Mouse (Mus musculus) urinary bladder, postnatal 14 days (tissue): ENCODE results near the gene Tbc1d5.

Source experiments
- DNase-seq: peaks from one replicate; pipeline ENCODE4 v3.0.0; 2021; ENCODE audit warnings: low spot score

Gene Tbc1d5

DNA sequence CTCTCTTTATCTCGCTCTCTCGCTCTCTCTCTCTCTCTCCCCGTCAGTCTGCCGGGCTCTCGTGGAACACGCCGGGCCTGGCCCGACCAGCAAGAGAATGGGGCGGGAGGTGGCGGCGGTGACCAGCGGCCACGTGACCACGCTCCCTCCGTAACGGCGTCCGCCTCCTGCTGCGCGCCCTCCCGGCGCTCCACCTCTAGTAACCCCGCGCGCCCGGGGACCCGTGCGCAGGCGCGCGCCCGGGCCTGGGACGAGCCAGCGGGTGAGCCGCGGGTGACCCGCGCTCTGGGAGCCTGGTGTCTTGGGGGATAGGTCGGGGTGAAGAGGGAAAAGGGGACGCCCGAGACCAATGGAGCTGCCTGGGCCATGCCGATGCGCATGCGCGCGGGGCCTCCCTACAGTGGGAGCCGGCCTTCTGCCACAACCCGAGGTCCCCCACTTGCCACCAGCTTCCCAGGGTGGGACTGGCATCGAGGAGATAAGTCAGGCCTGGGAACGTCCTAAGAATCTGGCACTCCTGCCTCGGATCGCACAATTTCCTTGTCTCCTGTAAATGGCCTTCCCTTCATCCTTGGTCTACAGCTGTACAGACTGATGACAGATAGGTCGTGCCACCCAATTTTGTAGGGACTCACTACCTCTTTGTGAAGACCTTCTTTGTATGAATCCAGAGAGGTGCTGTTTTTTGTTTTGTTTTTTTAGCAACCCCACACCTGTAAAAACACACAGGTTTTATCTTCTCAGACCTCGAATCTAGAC, at the start of gene Tbc1d5:
Gene Tbc1d5 (minus strand): TSS at position 158 of the 759 bp plus-strand sequence.
- DNase-seq: peak; percentile 94

DNA sequence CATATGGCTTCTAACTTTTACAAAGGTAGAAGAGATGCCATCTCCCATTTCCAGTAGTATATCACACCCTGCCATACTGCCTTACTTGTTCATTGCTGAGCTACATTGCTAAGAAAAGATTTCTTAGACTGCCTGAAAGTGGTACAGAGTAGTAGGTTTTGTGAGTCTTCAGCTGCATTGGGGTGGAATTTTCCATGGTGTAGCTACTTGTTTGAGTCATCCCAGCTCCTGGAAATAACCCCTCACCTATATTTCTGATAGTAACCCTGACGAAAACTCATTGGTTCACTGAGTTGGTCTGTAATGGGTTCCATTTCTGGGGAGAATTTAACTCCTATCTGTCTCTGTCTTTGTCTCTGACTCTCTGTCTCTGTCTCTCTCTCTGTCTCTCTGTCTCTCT, 46.9 kb upstream of the Tbc1d5 start:
- no peak for DNase-seq

DNA sequence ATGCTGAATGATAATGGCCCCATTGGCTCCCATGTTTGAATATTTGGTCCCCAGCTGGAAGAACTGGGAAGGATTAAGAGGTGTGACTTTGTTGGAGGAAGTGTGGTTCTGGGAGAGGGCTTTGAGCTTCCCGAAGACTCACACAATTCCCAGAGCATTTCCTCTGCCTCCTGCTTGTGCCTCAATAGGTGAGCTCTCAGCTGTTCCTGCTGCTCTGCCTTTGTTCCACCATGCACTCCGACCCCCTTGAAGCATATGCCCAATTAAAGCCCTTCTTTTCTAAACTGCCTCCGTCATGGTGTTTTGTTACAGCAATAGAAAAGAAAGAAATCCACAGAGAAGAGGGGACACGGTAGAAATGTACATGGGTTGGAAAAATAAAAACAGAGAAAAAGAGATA, 44.0 kb upstream of the Tbc1d5 start:
- no peak for DNase-seq

DNA sequence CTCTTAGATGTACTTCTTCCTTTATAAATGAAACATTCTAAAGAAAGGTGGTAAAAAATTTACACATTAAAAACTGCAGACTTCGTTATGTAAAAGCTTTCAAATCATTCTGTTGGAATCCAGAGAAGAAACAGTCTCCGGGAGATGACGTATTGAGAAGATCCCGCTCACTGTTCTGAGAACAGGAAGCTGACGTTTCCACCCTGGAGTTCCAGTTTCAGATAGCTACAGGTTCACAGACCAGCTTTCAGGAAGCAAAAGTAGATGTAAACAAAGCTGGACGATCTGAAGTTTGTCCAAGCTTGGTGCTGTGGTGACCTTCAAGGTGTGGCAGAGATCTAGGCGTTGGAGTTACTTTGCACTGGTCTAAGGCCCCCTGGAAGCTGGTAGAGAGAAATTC, 41.9 kb upstream of the Tbc1d5 start:
- DNase-seq: peak; percentile 3

DNA sequence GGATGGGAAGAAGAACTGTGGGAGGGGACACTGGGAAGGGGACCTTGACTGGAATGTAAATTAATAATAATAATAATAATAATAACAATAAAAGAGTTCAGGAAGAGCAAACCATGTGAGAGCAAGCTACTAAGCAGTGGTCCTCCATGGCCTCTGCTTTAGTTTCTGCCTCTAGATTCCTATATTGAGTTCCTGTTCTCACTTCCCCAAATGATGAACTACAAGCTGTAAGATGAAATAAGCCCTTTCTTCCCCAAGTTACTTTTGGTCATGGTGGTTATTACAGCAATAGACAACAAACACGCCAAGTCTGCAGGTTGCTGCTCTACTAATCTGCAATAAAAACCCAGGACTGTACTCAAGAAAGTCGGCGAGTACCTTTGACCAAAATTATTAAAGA, 40.7 kb upstream of the Tbc1d5 start:
- DNase-seq: no peak

DNA sequence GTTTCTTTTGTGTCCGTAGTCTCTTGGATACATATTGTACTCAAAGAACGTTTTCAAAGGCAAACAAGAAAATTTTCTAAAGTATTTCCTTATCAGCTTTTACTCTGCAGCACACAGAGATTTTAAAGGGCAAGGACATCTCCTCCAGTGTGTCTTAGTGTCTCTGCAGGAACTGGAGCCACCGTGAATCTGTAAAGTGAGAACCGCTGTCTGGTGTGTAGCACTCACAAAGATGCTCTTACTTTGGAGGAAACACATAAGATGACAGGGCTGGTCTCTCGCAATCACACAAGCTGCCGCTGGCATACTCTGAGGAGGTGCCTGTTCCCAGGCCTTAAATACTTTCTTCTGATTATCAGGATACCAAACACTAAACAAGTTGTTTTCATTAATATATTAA, 37.3 kb upstream of the Tbc1d5 start:
- DNase-seq: no peak

DNA sequence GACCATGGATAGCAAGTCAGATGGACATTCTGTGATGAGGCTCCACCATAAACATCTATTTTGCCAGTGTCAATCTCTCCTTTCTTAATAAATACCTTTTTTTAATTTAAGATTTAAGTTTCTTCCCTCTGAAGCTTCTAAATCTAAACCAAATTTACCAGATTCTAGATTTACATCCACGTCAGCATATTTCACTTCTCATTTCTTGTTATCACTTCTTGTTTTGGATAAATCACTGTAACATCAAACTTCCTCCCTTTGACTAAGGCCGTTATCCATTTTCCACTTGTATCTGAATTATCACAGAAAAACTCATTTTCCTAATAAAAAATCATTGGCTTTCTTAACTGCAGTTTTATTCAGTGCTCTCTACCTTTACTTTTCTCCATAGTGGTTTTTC, 30.4 kb upstream of the Tbc1d5 start:
- no peak for DNase-seq

DNA sequence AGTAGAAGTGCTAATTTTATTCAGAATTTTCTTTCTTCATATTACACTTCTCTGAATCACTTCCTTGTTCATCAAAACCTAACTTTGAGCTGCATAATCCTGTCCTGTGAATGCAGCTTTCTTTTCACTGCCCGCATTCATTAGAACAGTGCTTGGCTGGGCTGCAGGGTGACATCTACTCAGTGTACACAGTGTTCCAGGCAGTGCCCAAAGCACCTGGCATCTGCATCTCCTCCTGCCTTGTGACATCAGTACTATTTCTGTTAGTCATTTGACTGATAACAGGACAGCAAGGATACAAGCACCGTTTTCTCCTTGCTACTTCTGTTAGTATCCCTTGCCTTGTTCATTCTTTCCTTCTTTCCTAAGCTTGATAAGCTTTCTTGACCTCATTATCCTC, 25.5 kb upstream of the Tbc1d5 start:
- no peak for DNase-seq

DNA sequence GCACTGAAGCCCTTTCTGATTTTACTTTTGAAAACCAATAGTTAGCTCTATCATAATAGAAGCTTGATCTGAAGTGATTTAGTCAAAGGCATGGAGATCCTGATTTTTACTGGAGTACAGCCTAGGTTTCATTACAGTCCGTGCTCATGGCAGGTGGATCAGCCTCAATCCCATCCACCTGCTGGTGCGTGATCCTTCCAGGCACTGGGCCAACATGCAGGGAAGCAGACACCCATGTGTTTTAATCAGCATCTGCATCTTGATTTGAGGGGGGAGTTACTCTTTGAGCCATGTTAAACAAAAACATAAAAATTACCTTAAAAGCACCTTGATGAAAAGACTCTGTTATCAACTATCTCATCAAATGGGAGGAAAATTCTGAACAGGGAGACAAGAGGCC, 16.4 kb upstream of the Tbc1d5 start:
- no peak for DNase-seq

DNA sequence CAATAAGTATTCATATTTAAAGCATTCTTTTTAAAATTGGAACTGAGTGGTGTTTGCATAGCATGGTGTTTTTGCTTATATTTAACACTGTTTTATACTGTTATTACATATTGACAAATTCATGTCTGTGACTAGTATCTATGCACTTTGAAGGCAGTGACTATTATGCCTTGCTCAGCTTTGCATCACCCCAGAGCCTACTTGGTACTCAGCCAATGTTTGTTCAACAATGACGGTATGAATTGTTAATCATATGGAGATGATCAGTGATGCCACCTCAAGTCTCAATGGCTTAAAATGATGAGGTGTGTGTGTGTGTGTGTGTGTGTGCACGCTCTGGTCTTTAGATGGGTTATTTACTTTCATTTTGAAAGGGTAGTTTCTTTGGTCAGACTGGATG, 15.6 kb upstream of the Tbc1d5 start:
- DNase-seq: no peak

DNA sequence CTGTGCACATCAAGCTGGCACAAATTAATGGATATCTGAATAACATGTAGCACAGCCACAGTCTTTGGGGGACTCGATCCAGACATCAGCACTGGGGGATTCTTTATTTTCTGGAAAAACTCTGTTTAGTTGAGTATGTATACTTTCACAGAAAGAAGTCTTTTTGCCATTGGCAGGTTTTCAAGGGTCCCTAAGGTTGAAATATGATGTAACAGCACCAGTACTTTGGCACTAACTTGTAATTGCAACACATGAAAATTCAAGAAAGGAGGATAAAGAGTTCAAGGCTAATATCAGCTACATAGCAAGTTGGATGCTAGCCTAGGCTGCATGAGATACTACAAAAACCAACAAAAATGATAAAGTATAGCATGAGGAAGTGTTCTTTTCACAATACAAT, 12.2 kb upstream of the Tbc1d5 start:
- no peak for DNase-seq

DNA sequence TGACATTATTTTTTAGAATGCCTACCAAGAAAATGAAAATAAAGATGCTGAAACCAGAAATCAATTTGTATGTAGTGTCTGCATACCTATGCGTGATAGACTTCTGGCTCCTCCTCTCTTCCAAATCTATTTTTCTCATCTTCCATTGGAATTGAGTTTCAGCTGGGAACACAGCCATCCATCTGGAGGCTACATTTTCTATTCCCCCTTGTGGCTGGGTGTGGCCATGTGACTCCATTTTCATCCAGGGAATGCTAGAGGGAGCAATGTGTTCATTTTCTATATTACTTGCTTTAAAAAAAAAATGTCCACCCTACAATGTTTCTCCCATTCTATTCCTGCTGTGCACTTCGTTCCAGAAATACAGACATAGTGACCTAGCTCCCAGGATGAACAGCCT, 3.6 kb upstream of the Tbc1d5 start:
- DNase-seq: no peak

DNA sequence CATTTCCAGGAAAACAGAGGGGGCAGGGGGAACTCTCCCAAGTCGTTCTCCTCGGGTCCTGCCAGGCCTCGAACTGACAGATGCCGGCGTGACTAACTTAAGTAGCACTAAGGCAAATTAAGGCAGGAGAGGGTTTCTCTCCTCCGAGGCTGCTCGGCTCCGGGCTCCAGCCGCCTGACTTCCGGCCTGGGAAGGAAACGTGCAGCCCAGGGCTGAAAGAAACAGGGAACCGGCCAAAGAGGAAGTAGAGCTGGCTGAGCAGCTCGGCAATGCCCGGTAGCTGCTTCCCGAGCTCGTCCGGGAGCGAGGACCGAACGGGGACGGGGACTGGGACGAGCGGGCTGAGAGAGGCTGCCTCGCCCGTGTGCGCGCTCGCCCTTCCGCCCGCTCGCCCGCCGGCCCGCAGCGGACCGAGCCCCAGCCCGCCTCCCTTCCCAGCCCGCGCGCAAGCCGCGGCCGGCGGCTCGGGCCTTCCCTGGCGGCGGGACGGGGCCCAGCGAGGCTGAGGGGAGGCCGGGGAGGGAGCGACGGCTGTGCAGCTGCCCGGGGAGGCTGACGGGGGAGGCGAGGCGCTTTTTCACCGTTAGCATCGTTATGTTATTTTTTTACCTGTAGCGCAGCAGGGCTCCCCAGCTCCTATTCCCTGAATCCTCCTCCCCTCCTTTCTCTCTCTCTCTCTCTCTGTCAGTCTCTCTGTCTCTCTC, 509 bp downstream of the Tbc1d5 start:
- peak; percentile 71 for DNase-seq

DNA sequence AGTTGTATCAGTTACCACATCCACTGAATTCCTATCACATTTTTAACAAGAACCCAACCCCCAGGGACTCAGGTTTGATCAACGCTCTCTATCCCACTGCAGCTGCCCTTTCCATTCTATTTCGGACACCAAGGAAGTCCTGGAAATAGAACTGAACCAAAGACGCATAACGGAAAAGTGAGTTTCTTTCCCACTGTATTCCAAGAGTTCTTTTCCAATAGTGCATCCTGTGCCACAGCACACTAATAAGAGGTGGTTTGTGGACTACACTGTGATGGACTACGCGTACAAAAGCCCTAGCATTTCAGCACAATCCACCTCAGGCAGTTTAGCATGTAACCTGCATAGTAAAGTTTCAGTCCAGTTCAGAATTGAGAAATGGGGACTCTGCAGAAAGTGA, 1.2 kb downstream of the Tbc1d5 start:
- no peak for DNase-seq

DNA sequence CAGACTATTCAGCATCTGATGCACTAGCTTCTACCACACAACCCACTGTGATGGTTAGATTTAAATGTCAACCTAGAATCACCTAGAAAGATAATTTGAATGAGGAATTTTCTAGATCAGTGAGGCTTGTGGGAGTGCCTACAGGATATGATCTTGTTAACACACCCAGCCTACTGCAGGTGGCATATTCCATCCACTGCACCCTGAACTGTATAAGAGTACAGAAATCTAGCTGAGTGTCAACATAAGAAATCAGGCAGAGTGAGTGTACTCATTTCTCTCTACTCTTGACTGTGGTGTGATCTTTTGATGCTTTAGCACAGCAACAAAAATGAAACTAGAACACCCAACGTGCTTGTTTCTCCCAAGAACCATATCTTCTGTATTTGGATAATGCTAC, 6.8 kb downstream of the Tbc1d5 start:
- DNase-seq: no peak

DNA sequence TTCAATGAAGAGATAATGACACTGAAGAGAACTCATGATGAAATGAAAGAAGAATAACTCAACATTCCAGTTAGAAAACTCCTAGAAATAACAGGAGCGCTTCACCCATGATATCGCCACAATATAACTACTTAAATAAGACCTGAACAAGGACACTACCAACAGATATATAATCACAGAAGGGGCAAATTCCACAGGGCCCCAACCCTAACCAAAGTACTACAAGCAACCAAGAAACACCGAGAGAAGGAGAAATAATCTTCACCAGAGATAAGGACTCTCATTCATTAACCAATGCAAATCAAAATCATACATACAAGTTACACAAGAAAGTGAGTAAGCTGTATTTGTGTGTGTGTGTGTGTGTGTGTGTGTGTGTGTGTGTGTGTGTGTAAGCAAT, 7.6 kb downstream of the Tbc1d5 start:
- DNase-seq: no peak

DNA sequence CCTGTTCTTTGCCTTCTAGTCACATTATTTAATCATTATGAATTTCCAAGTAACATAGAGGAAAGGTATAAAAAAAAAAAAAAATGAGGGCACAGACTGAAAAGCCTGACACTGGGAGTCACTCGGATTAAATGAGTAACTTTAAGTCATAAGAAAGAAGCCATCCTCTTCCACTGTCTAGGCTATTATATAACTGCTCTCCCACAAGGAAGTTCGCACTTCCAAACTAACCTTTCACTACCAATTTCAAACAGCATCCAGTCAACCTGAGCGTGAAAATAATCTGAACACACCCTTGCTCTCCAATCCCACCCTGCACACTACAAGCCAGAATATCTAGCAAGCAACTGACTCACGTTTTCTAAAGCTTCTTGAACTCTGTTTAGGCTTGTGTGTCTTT, 9.2 kb downstream of the Tbc1d5 start:
- no peak for DNase-seq

DNA sequence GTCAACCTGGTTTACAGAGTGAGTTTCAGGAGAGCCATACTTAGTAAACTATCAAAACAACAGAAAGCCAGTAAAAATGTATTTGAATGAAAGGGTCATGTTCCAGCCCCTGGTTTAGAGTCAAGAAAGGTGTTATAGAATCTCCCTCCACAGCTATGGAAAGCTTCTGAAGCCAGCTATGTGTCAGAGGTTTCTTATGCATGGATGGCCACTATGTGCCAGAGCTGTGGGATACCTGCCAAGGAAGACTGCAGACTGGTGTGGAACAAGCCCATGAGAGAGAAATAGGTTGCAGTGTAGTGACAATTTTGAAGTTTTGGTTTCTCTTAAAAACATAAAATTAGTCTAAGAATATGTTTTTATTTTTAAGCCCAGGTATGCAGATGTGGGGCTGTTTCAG, 16.8 kb downstream of the Tbc1d5 start:
- DNase-seq: no peak

DNA sequence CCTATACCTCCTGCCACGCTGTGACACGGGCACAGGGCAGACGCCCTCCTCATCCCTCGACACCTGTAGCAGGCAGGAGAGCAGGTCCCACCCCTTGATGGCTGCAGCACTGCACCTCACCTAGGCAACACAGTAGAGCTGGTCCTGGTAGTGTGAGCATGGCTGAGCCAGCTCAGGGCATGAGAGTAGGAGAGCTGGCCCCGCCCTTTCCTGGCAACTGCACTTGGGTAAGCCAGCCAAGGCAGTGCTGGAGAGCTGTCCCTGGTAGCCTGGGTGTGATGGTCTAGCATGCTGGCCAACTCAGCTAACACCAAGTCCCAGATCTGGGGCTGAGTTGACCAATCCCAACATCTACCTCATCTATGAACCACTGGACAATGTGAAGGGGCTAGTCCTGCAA, 19.9 kb downstream of the Tbc1d5 start:
- DNase-seq: no peak

DNA sequence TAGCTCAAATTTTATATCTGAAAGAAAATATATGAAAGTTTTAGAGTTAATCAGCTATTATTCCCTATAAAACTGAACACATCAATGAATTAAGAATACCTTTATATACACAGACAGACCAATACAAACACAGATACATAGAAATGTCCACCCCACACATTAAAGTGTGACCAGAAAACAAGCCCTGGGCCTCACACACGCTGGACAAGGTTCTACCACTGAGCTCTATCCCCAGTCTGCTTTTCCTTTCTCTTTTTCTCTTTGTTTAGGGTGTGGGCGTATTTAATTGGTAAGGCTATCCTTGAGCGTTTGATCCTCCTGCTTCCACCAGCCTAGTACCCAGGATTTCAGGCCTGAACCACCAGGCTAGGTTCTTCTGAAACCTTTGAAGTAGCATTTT, 28.2 kb downstream of the Tbc1d5 start:
- no peak for DNase-seq

DNA sequence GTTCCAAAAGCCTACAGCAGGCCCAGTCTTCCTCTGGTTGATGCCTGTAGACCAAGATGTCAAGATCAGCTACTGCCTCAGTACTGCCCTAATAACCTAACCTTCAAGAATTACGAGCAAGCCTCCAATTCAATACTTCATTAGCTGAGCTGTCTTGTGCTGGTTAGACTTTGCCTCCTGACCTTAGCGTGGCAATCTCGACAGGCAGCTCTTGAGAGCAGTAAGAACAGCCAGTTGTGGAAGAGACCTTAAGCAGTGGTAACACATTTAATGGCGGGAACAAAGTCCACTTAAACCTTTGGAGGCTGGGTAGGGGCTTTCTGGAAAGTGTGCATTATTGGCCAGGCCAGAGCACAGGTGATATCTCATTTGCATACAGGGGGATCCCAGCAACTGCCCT, 34.2 kb downstream of the Tbc1d5 start:
- DNase-seq: no peak

DNA sequence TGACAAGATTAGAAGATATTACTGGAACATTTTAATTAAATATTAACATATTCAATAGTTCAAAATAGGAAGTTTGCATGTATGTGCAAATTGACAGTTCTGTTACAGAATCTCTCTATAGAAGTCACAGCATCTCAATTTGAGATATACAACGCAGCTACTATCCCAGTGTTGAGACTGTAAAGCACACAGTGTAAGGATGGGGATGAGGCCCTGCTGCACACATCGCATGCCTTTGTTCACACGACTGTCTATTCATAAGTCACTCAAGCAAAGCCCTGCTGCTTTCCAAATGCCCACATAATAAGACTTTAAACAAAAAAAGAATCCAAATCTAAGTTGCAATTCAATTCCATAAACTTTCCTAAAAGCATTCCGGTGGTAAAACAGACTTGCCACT, 37.1 kb downstream of the Tbc1d5 start:
- no peak for DNase-seq

DNA sequence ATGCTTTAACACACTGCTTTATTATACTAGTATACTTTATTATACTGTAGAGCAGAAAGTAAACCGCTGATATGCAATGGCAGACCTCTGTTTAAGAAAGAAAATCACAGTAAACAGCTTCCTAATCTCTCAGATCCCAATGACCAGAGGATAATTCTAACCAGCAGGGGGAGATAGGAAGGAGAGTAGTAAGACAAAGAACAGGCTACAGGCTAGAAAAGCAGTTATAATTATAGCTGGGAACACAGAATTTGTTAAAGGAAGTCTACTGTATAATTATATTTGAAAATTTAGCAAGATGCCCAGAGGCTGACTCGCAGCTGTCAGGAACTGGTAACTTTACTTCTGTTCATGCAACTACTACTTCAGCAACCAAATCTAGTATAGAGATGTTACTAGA, 68.0 kb downstream of the Tbc1d5 start:
- DNase-seq: no peak

DNA sequence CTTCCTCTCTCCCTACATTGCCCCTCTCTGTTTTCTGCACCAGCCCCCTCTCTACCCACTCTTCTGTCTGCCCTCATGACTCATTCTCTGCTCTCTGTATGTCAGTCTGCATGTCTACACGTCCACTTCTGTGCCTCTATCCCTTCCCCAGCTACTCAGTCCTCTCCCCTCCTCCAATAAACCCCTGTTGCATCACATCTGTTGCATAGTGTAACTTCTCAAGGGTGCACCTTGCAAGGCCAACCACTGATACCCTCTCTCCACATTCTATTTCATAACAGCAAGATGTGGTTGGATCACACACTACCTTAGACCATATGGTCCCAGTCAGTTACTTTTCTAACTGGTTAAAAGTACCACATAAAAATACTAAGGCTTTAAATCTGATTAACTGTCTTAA, 74.9 kb downstream of the Tbc1d5 start:
- no peak for DNase-seq
